Mouse (Mus musculus) mouse trophoblast stem cell (cell line): Measurements from ENCODE around the gene Slc38a10.

ENCODE experiments used
- in situ Hi-C, 2 experiments: fragments of 300-500 bp; cut with MseI, MboI; formaldehyde crosslinking; loops; 2 replicates in 1 of 2; 3 replicates in 1 of 2; pipeline ENCODE4 v1.15.1; 2025

Slc38a10 gene

DNA sequence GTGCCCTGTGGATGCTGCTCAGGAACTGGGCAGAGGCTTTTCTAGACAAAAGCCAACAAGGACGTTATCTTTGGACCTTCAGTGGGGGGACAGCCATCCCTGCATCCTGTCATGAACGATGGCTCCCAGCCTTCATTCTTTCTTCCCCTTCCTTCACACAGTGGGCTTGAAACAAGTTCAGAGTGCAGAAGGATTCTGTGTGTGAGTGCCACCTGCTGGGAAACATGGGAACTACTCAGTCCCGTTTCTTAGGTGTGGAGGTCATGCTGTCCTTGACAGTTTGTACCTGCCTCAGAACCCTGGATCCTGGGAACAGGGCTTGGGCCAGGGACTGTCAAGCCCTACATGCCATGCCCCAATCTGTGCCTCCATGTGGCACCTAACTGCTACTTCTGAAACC lies 50.1 kb downstream of the Slc38a10 start:
- in situ Hi-C loops = no loop called here

DNA sequence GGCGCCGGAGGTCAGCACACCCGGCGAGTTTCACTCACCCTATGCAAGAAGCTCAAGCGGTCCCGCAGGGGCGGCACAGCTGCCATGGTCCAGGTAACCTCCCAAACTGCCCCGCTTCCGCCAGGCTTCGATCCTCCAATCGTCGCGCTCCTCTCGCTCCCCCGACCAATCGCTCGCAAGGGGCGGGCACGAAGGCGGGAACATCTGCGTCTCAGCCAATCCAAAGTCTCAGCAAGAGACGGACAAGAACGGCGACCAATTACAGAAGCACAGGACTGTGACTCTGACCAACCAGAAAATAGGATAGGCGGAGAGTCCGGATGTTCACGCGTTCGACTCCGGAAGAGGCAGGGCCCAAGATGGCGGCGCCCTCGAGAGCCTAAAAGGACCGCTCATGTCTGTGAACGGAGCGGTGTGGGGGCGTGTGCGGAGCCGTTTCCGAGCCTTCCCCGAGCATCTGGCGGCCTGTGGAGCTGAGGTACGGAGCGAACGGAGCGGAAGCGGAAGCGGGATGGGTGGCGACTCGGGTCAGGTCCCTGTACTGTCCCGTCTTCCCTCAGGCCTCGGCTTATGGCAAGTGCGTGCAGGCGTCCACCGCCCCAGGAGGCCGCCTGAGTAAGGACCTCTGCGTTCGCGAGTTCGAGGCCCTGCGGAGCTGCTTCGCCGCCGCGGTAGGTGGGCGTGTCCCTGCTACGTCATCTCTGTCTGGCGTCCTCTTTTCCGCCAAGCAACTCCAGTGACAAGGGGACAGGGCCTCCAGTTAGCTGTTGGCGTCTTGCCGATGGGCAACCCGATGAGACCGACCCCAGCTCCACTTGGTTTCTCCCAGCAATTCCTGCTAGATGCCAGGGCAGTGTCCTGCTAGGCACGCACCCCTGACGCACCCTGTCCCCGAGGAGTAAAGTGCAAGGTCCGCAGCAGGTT lies 52.3 kb downstream of the Slc38a10 start, which contains the start of the genes Tepsin and Ndufaf8:
Gene Tepsin, minus strand, starts transcription at position 144 of the 924 bp plus-strand sequence.
Gene Ndufaf8, plus strand, starts transcription at position 341 of the 924 bp plus-strand sequence.
- in situ Hi-C loops = no loop called here

GRCm38 (mm10) chr11:120092817-120093591 lies 58.1 kb downstream of the Slc38a10 start:
- in situ Hi-C loops = no loop called here

DNA sequence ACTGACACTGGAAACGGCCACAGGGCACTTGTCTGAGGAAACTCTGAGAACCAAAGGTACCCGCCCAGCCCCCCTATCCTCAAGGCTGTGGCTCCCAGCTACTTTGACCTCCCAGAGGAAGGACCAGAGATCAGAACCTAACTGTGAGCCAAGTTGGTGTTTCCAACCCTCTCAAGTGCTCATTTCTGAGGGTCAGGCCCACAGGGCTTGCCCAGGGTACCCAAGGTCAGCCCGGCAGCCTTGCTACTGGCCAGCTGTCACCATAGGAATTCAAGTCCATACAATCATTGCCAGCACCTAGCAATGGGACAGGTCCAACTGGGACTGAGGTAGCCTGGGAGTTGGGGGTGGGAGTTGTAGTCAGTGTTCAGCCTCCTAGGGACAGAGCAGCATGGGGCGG lies 60.5 kb downstream of the Slc38a10 start:
- in situ Hi-C loops = no loop called here

- in situ Hi-C loops = no loop called here
Observed at GRCm38 (mm10) chr11:120086702-120087152, 64.4 kb downstream of the Slc38a10 start, which contains the start of gene Cep131. Cep131 (minus strand) TSS chr11:120086827.

DNA sequence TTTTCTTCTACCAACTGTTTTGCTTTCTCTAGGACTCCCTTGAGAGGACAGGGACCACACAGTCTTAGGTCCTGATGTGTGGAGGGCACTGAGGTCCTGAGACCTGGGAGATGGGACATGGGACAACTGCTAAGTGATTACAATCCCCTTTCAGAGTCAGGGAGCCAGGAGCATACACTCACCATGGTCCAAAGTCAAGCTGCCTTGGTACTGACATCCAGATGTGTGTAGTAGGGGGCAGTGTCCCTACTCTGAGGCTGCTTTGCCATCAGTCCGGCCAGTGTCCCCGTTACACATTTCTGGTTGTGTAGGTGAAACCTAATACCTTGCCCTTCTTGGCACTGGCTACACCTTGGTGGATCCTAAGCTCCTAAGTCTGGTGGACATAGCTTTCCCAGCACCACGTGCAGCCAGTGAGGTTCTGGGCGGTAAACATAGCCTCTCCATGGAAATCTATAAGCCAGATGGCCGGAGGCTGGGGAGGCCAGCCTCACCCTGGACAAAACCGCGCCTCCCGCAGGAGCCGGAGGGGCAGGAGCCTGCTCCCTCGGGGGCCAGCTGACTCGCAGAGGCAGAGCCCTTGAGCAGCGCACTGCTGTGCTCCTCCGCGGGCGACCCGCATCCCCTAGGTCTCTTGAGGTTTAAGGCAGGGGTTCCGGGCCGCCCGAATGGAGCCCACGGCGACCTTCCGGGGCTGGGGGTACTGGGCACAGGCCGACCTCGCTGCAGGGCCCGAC lies 65.1 kb downstream of the Slc38a10 start:
- in situ Hi-C loops = no loop called here

DNA sequence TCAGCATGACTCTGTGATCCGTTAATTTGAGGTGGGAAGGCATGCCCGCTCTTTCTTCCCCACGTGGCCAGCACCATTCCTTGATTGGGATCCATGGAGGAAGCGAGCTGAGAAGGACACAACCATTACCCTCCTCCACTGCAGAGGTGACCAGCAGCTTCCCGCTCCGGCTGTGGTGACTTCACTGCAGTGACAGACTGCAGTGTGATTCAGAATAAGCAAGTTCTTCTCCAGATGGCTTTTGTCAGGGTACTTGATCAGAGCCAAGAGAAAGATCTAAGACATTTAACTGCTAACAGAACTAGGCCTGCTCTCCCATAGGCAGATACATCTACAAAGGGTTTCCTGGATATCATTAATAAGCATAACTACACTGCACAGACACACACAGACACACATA lies 70.9 kb downstream of the Slc38a10 start:
- in situ Hi-C loops = no loop called here

DNA sequence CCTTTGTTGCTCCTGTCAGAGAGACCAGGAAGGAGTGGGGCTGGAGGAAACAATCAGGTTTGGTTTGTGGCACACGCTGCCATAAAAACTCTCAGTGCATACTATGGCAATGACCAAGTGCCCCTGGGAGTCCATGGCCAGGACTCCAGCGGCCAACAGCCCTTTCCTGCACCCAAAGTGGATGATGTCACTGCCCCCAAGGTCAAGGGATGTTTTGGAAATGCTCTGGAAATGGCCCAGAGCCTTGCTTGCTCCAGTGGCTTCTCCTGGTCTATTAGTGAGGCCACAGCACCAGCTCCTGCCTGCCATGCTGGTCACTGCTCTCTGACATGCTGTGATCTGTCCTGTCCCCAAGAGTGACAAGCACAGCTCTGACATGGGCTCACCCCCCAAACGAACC lies 75.0 kb downstream of the Slc38a10 start:
- in situ Hi-C loops = no loop called here

DNA sequence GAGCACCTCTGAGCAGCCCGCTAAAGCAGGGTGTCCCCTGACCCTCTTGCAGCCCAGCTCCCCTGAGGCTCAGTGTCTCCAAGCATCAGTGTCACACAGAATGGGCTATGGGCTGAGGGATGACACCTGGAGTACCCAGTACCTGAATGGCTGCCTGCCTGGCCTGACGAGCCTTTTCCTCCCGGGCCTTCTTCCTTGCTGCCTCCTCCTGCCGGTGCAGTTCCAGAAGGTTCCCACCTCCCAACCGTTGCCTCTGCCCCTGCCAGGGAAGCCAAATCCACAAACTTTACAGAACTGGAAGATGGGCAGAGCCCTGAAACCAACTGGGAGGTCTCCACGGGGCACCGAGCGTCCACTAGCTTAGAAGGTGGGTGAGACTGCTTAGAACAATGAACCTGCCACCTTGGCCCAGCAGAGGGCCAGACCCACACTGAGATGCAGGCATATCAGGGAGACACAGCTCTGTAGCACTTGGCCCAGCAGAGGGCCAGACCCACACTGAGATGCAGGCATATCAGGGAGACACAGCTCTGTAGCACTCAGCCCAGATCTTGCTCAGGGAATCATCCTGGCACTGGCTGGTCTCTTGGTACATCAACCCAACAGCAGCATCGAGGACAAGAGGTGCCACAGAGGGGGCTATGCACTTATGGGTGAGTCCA lies 78.0 kb downstream of the Slc38a10 start:
- in situ Hi-C loops = no loop called here

- in situ Hi-C loops = no loop called here
Observed at GRCm38 (mm10) chr11:120071731-120072320, 79.3 kb downstream of the Slc38a10 start.

- in situ Hi-C loops = no loop called here
Observed at GRCm38 (mm10) chr11:120071065-120071464, 80.1 kb downstream of the Slc38a10 start.

GRCm38 (mm10) chr11:120070286-120070930 lies 80.7 kb downstream of the Slc38a10 start:
- in situ Hi-C loops = no loop called here

GRCm38 (mm10) chr11:120069261-120069660 lies 81.9 kb downstream of the Slc38a10 start:
- in situ Hi-C loops = no loop called here

DNA sequence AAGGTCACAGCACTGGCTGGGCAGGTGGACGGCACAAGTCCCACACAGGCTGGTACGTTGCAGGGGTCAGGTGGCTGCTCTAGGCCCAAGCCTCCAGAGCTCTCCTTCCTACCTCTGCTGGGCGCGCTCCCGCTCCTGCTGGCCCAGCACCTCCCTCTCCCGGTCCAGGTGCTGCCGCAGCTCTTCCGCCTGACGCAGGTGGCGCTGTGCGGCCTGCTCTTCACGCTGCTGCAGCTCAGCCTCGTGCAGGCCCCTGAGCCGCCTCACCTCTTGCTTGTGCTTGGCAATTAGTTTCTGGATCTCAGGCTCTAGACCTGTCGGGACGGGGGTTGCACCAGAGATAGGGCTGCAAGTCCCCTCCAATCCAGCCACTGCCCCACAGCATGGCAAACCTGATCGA lies 83.3 kb downstream of the Slc38a10 start:
- in situ Hi-C loops = no loop called here

- in situ Hi-C loops = no loop called here
Observed at GRCm38 (mm10) chr11:120065291-120065690, 85.9 kb downstream of the Slc38a10 start.

GRCm38 (mm10) chr11:120064668-120065040 lies 86.5 kb downstream of the Slc38a10 start:
- in situ Hi-C loops = no loop called here

DNA sequence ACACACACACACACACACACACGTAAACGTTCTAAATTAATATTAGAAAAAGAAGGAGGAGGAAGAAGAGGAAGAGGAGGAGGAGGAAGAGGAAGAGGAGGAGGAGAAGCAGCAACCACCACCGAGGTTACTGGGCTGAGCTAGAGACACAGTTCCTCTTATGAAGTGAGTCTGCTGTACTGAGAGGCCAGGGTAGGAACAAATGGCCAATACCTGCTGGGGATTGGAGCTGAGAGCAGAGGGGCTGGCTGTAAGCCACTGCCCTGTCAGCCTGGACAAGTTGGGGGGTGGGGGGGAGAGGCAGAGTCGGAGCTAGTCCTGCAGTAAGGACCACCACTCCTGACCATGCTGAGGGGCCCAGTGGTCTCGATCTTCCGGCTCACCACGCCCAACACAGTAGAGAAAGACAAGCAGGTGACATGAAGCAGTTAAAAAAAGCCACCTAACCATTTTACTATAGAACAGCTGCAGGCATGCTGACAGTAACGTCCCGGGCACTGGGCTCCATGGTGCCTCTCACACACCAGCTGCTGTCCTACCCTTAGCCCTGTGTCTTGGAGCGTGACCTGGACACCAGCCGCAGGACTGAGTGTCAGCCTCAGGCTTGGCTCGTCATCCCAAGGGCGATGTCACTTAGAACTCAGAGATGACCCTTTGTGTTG lies 87.0 kb downstream of the Slc38a10 start:
- in situ Hi-C loops = no loop called here

- in situ Hi-C loops = no loop called here
Observed at GRCm38 (mm10) chr11:120063326-120063725, 87.8 kb downstream of the Slc38a10 start.

DNA sequence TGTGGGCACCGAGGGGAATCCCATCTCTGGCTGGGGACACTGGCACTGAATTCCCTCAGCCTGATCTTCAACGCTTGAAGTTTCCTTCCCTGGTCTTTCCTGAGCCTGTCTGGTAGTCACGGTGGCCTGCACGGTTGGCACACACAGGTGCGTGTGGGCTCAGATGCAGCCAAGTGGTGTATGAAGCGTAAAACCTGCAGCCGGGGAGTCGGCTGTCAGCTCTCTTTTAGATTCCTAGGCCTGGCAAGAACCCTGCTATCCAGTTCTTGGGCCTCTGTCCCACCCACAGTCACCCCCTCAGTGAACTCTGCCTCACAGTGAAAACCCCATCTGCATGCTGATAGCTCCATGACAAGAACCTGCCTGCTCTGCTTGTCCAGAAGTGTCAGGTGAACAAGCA lies 90.5 kb downstream of the Slc38a10 start:
- in situ Hi-C loops = no loop called here
